Mouse (Mus musculus): ENCODE results near the gene 1300017J02Rik.

DNA sequence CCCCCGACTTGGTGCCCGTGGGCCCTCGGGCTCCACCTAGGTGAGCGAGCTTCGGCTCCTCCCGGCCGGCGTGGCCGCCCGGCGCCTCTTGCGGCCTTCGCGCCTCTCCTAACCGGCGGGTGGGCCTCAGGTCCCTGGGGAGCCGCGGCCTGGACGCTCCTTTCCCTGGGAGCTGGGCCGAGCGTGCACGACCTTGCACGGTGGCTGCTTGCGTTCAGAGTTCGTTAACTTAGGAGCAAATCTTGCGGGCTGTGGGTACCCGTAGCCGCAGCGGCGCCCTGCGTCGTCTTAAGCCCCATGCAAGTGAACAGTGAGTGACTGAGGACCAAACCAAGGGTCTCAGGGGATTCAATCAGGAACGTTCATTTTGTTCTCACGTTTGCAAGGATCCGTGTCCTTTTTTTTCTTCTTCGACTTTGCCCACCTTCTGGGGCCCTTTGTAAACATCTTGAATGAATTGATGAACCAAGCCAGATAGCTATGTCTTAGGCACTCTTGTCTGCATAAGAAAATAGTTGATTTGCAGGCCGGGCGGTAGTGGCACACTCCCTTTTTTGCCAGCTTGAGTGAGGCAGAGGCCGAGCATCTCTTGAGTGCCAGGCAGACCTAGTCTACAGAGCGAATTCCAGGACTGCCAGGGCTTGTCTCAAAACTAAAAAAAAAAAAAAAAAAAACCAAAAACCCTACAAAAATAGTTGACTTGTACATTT lies 605 bp upstream of the 1300017J02Rik start:
- TF ChIP-seq CTCF (IDR thresholded peaks at IDR 0.05; ENCODE audit: control insufficient read depth, insufficient read depth, insufficient read length) = no peak
- TF ChIP-seq USF1 (IDR thresholded peaks at IDR 0.05; ENCODE audit: low read depth) = no peak
- TF ChIP-seq CEBPB (IDR thresholded peaks at IDR 0.05; ENCODE audit: low read depth) = no peak
- no peak for TF ChIP-seq MAX (IDR thresholded peaks at IDR 0.05)
